Mouse (Mus musculus) urinary bladder, postnatal 25 days (tissue): ENCODE measurements around the gene Ppp6r3.

Experiments used
- DNase-seq: peaks from one replicate; pipeline ENCODE4 v3.0.0; 2022; ENCODE audit warnings: low spot score

The Ppp6r3 gene

DNA sequence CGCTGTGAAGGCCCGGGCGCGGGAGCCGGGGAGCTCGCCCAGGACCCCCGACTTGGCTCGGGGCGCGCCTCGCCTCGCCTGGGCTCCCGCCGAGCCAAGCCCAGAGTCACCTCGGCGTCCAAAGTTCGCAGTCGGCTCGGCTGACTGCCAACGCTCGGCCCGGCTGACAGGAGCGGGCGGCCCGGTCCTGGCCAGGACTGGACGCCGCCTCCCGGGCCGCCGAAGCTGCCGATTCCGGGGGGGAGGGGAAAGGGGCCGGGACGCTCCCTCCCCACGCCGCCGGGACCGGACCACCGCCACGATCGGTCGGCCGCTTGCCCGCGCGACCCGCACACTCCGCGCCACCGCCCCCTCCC, 295 bp downstream of the Ppp6r3 start:
- DNase-seq: no peak

DNA sequence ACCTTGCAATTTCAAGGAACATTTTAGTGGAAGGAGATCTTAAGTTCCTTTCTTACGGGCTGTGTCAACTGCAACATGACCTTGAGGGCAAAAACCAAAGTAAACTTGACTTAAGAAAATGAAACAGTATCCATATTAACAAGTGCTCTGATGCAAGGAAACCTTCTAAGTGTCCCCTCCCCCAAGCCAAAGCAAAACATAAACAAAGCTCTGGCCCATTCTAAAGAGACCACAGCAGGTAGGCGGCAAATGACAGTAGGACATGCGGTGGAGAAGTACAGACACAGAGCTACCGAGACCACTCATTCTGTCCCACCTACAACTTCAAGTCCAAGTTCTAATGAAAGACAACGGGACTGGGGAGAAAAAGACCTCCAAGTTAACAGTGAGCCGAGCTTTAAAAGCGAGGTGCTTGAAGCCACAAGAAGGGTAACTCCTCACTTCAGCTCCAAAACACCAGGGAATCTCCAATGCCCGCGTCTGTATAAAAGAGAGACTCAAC, 905 bp downstream of the Ppp6r3 start:
- DNase-seq: no peak

DNA sequence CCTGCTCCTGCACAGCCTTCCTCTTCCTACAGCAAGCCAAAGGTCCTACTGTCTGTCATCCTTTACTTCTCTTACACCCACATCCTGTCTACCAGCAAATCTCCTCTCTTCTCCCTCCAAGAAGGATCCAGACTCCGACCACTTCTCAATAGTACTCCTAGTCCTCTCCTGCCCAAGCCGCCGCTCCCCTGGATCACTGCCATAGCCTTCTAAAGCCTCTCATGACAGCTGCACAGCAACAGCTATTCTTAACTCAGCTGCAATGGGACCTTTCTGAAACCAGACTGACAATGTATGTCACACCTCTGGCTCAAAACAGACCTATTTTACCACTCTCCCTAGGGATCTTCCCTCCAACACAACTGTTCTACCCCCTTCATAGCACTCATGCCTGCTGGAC, 11.2 kb downstream of the Ppp6r3 start:
- DNase-seq: no peak

DNA sequence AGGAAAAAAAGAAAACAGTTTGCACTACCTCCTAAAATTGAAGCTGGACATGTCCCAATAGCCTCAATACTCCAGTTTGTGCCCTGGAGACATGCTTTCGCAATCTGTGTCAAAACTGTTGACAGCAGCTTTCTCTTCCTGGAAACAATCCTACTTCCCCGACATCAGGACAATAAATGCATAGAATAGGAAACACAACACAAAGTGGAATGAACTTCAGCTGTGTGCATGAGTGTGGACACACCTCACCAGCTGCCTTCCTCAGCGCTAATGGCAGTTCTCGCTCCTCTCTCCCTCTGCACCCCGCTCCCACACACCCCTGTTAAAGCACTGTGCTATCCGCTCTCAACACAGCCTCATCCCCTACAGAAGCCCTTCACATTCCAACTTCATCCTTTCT, 12.8 kb downstream of the Ppp6r3 start:
- DNase-seq: no peak

DNA sequence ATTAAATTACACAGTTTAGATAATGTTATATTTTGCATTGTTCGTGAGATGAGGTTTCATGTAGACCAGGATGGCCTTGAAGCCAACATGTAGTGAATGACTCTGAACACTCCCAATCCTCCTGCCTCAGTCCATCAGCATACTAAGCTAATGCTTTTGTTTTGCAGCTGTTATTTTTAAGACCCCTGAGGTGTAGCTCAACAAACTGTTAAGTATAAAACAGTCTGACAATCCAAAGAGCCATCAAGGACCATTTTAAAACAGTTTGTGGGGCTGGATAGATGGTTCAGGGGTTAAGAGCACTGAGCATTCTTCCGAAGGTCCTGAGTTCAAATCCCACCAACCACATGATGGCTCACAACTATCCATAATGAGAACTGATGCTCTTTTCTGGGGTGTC, 13.3 kb downstream of the Ppp6r3 start:
- DNase-seq: no peak

DNA sequence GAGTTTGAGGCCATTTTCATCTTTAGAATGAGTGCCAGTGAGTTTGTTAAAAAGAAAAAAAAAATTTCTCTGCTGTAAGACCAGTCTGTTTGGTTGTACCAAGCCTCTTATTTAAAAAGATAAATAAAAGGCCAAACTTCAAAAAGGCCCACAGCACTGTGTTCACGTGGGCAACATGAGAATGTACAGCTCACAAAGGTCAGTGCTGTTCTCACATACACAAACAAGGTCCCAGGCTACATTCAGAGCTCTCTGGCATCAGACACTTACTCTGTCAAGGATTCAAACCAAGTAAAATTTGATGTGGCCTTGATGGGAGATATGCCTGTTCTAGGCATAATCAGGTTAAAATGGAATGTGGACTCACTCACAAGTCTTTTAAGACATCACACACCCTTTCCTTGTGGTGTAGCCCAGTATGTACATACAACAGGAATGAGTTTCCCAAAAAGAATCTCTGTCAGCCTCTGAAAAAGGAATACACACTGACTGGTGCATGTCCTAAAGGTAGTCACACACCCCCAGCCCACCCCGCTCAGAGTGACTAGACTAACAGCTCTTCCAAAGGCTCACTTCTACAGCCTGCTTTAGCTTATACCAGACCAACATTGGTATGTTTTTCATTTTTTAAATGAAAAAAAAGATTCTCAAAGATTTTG, 19.3 kb downstream of the Ppp6r3 start:
- DNase-seq: no peak

DNA sequence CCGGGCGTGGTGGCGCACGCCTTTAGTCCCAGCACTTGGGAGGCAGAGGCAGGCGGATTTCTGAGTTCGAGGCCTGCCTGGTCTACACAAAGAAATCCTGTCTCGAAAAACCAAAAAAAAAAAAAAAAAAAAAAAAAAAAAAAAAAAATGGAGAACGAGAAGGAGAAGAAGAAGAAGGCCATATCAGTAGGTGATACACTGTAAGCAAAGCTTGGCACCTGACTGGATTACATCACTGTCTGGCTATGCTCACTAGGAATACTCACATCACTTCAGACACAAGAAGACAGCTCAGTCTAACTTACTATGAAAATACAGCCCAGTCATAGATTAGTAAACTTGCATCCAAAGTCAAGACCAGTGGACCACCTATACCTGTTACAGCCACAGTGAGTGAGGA, 20.8 kb downstream of the Ppp6r3 start:
- DNase-seq: no peak

DNA sequence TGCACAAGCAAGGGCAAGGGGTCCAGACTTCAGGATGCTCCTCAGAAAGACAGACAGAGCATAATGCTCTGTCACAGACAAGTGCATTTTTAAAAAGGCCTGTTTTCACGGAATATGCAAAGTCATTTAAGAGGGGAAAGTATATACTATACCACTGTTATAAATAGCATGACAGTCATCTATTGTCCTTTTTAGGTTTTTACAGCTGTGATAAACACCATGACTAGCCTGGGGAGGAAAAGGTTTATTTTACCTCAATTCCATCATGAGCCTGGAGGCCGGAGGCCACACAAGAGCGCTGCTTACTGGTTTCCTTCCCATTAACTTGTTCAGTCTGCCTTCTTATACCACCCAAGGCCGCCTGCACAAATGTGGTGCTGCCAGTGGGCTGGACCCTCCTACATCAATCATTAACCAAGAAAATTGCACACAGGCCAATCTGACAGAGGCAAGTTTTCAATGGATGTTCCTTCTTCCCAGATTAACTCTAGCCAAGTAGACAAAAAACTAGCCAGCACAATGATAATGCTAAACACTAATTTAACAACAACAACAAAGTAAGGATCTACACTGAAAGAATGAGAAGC, 23.9 kb downstream of the Ppp6r3 start:
- no peak for DNase-seq

DNA sequence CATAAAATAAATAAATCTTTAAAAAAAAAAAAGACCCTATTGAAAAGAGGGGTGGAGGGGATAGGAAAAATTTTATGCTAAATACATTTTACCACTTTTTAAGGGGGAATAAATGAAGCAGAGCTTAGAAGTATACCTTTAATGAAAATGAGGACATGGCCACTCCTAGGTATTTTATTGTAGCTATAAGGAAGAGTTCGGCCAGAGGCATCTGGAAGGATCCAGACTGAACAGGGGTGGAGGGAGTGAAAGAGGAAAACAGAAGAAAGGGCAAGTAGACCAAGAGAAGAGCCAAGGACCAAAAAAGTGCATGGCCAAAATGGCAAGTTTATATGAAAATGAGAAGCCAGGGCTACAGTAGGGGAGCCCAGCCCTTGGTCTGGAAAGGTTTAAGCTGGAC, 25.4 kb downstream of the Ppp6r3 start:
- no peak for DNase-seq

DNA sequence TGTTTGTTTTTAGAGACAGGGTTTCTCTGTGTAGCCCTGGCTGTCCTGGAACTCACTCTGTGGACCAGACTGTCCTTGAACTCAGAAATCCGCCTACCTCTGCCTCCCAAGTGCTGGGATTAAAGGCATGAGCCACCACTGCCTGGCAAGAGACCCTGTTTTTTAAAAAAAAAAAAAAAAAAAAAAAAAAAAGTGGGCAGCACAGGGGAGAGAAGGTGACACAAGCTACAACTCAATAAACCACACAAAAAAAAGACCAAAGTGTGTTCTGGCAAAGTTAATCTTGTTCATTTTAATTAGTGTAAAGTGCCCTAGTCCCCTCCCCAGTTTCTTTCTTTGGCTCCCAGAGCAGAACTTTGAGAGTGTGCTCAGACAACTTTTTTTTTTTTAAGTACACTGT, 26.3 kb downstream of the Ppp6r3 start:
- DNase-seq: no peak

DNA sequence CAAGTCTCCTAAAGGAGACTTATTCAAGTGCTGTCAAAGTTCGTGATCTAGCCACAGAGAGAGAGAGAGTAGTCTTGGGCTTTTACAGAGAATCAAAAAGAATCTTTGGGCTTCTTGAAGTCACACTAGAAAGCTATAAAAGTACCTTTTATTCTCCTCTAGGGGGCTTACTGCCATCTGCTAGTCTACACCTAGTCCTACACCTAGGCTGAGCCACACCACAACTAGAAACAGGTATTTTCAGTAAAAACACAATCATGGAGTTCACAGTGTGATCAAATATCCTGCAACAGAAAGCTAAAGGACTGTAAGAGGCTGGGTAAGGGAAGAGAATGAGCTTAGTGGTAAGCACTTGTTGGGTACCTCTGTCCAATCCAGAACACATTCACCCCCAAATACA, 27.2 kb downstream of the Ppp6r3 start:
- no peak for DNase-seq

DNA sequence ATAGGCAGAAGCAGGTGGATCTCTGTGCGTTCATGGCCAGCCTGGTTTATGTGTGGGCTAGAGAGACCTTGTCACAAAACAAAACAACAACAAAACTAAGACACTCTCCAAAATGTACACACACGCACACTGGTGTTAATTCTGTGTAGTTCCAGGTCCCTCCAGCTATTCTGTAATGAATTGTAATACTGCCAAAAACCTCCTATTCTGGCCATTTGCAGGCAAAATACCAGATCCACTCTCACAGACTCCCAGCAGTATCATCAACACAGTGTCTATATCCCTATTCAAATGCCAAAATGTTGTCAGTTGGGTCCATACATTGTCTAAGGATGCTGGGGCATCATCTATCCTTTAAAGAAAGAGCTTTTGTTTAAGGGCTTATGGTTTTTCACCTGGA, 30.6 kb downstream of the Ppp6r3 start:
- DNase-seq: no peak

DNA sequence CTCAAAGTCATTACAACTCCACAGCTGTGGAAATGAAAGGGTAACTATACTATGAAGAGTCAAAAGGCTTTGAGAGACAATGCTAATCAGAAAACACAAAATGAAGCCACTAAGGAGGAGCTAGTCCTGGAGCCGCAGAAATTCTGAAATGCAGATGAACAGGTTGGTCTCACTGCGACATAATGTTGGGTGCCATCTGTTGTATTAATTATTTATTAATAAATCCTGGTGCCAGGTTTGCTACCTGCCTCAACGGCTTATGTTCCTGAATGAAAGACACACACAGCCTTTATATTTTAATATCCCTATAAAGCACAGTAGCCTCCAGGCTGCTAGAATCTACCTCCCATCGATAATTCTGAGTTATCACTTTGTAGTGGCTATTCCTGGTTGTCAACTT, 33.0 kb downstream of the Ppp6r3 start:
- no peak for DNase-seq

DNA sequence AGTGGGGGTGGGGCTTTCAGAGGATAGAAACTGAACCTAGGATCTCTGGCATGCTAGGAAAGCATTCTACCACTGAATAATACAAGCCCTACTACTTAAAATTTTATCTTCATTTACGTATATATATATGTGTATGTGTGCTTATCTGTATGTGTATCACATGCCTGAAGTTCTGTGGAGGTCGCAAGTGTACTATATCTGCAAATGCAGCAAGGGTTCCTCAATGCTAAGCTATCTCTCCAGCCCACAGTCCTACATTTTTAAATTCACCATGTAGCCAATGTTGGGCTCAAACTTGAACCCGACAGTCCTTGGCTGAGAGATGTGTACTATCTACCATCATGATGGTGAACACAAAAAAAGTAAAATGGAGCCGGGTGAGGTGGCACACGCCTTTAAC, 34.6 kb downstream of the Ppp6r3 start:
- no peak for DNase-seq

DNA sequence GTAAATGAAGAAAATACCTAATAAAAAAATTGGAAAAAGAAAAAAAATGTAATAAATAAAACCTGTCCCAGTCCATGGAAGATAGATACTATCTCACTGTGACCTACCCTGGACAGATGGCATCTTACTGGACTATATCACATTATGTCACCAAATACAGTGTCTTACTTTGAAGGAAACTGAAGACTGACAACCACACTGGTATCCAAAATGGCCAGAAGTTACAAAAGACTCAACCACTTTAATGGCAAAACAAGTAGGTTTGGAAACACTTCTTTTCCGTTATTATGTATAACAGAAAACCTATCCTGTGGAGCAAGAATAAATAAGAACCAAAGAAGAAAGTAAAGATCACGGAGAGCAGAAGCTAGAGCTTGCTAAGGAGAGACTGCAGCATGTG, 35.3 kb downstream of the Ppp6r3 start:
- DNase-seq: no peak

DNA sequence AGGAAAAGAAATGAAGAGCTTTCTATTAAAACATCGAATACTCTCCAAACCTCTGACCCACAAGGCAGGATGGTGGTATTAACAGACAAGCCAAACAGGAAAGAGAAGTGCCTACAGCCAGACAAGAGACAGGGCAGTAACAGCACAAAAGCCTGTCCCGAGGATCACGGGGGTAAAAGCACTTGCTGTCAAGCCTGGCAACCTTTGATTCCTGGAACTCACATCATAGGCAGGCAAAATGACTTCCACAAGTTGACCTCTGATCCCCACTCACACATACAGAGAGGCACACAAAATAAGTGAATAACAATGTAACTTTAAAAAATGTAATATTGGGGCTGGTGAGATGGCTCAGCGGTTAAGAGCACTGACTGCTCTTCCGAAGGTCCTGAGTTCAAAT, 36.1 kb downstream of the Ppp6r3 start:
- DNase-seq: no peak

DNA sequence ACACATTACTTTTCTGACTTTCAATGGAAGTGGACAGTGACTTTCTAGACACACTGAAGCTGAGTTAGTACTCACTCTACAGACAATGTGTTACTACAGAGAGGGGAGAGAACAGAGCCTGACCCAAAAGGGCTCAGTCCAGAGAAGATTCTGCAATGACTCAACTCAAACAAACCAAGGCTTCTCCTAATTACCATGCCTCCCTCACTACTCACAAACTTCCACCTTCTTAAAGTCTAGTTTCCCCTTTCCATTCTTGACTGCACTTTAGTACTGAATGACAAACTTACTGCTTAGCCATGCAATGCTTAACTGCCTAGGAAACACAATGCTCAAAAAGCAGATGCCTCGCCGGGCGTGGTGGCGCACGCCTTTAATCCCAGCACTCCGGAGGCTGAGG, 37.9 kb downstream of the Ppp6r3 start:
- no peak for DNase-seq

DNA sequence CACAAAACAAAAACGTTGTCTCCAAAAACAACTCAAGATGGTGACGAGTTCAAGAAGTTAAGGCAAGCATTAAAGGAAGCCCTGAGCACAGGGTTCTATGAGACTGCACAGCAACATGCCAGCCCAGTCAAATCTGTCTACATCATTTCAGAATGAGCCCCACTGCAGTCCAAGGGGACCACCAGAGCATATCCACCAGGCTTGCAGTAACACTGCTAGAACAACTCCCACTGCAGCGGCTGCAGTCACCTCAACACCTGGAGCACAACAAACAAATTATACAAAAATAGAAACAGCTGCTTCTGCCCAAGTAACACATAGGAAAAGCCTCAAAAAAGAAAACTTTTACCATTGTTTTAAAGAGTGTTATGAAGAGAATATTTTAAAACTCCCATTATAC, 40.6 kb downstream of the Ppp6r3 start:
- DNase-seq: no peak

DNA sequence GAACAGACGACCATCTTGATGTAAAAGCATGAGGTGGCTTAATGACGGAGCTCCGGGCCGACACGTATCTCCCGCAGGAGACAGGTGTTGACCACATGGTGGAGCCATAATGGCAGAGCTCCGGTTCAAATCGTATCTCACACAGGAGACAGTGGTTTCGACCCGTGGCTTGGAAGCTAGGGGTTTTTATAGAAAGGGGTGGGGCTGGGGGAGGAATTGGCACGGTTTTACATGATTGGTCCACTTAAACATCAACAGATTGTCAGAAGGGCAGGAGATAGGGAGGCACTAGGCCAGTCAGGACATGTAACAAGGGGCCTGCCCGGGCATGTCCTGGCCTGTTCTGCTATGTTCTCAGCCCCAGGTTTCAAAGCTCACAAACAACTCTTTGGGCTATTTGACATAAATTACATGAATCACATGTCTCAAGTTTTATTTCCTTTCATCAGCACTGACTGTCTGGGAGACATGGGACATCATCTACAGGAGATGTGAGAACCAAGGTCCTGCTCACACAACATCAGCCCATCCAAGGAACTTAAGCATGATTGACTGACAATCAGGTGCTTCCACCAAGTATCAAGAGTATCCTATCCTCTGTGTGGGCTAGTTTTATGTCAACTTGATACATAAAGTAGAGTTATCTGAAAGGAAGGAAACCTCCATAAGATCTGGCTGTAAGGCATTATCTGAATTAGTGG, 42.1 kb downstream of the Ppp6r3 start:
- DNase-seq: peak; percentile 12

DNA sequence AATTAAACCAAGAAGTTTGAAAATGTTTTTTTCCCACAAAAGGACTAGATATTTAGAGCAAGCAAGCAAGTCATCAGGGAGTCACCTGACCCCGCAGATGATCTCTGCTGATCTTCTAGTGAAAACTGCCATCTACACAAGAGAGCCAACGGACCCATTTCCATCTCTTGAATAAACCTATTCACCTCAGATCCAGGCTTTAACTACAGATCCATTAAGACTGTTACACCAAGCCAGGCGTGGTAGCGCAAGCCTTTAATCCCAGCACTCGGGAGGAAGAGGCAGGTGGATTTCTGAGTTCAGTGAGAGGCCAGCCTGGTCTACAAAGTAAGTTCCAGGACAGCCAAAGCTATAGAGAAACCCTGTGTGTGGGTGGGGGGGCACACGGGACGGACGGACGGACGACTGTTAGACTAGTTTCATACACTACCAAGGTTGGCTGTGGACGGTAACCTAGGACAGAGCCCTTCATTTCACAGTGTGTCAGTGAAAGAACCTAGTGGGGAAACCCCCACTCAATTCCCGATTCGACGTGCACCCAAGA, 42.8 kb downstream of the Ppp6r3 start:
- DNase-seq: no peak

DNA sequence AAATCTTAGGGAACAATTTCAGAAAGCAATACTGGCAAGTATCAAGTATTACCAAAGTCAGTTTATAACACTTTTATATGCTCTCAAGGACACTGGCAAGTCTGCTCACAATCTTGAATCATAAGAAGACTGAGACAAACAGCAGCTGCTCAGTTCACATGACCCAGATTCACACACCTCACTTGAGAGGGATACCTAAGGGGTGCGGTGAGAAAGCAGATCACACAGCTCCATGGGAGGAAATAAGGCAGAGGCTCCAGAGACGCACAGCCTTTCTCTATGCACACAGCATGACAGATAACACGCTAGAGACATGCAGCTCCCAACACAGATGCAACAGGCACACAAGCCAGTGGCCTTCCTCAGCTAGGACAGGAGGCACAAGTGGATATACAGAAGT, 45.8 kb downstream of the Ppp6r3 start:
- DNase-seq: no peak

DNA sequence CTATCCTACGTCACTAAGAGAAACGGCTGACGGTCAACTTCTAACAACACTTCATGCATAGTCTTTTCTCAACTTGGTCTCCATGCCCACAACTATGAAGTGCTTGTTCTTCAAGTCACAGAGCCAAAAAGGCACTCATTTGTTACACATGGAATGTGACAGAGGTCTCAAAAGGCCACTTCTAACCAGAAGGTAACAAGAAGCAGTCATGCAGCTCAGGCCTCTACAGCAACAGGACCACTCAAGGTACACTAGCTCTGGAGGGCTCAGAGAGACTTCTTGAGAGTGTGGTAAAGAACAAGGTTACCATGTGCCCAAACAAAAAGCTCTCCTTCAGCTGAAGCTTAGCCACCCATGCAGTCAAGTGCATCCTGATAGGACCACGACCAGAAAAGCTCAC, 46.9 kb downstream of the Ppp6r3 start:
- no peak for DNase-seq

DNA sequence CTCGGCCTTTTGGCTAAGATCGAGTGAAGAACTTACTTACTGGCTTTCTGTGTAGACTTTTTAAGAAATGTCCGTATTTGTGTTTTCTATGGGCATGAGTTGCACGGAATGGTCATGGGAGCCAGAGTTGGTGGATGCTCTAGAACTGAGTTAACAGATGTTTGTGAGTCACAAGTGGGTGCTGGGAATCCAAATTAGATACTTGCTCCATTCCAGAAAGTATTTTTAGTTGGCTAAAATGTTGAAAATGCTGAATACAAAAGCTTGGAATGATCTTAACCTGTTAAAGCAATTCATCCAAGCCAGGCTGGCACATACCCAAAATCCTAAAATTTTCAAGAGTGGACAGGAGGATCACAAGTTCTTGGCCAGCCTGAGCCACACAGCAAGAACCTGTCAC, 48.0 kb downstream of the Ppp6r3 start:
- no peak for DNase-seq
